Mouse (Mus musculus) testis, adult 2 months (tissue): ENCODE measurements around the gene Gm16253.

Experiments used
- CTCF ChIP-seq: fragments of 200-500 bp; IDR thresholded peaks from 2 replicates; pipeline ENCODE4 v1.5.1; 2012; ENCODE audit warnings: low read depth, mild to moderate bottlenecking, inconsistent platforms, low read length, moderate library complexity; ENCODE audit not compliant: control insufficient read depth, insufficient read depth, insufficient replicate concordance
- POLR2A ChIP-seq: fragments of 200-500 bp; IDR thresholded peaks from 2 replicates; pipeline ENCODE4 v1.6.1; 2012; ENCODE audit warnings: low read depth, mild to moderate bottlenecking, inconsistent platforms, low read length, moderate library complexity; ENCODE audit not compliant: control insufficient read depth

DNA sequence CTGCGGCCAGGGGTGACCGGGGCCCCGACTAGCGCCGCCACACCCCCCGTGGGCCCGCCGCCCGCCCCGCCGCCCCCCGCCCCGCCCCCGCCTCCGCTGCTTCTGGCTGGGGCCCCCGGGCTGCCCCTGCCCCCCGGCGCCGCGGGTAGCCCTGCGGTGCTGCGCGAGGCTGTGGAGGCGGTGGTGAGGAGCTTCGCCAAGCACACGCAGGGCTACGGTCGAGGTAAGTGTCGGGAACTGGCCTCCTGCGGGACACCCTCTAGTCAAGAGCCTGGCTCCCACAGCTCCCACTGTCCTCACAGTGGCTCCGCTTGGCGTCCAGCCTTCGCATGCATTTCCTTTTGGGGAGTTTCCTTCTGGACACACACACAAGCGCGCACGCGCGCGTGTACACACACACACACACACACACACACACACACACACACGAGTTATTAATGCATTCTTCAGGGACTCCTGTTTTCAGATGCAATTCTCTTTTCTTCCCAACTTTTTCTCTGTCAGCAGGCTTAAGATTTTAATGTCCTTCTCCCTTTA, 24.5 kb downstream of the Gm16253 start:
- TF ChIP-seq CTCF: no peak
- no peak; the same call in 1 of the 2 replicates for TF ChIP-seq POLR2A
